Mouse (Mus musculus) heart, postnatal 0 days (tissue): Measurements from ENCODE around the gene Amer2.

Experiments
- CTCF ChIP-seq: IDR thresholded peaks from 2 replicates; pipeline ENCODE4 v1.5.1; 2016; ENCODE audit warnings: antibody characterized with exemption, control low read depth, low read depth
- EP300 ChIP-seq: IDR thresholded peaks from 2 replicates; pipeline ENCODE4 v1.6.1; 2016; ENCODE audit warnings: antibody characterized with exemption, low read depth

DNA sequence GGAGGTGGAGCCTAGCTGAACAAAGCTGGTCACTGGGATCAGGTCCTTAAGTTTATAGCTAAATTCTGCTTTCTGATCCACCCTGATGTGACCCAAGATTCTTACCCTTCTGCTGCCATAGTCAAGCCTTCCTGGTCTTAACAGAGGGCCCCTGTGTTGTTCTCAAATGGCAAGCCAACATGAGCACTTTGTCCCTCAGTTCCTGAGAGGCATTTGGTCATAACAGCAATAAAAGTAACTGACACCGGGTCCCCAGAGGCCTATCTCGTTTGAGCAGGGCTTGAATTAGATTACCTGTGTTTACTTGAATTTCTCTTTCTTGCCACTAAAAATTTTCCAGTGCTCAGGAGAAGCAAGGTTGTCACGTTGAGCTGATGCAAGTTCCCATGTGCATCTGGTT, 51.1 kb downstream of the Amer2 start:
- TF ChIP-seq EP300 (no peak), CTCF (no peak)
